Mouse (Mus musculus): Measurements from ENCODE around the gene Cdk8.

DNA sequence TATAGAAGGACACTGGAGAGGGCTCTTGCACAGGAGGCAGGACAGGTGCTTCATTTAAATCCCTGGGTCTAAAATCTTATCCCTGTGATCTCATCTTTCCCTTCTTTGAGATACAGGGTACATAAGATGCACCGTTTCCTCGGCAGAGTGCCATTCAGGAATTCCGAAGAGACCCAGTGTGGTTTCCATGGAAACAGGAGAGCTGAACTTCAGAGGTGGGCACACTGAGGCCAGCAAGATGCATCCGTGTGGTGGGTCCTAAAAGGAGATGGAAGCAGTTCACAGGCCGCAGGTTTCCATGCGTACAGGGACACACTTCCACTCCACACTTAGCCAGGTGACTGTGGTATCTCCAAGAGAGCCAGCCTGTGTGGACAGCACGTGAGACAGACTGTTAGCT lies 101.5 kb downstream of the Cdk8 start:
- TF ChIP-seq CTCF (conservative IDR thresholded peaks at IDR 0.05; ENCODE audit: insufficient read depth, insufficient read length, low read depth, low read length) (no peak), POLR2A (IDR thresholded peaks at IDR 0.05; ENCODE audit: low read depth, low read length) (no peak)

Data from kidney, adult 2 months (tissue).